Mouse (Mus musculus) brain, embryonic 14.5 days (tissue): ENCODE measurements around the gene Mylk.
"Not testable (repeated sequence)": the region's sequence is repeated elsewhere in the genome, so short reads cannot be mapped to it uniquely, and the experiment has no call there.

Source experiments
- CTCF ChIP-seq: fragments of 200-500 bp; IDR thresholded peaks from 2 replicates; pipeline ENCODE4 v1.5.1; 2012; ENCODE audit warnings: inconsistent platforms, mild to moderate bottlenecking, moderate library complexity, borderline replicate concordance; ENCODE audit not compliant: insufficient read depth, insufficient read length; ENCODE audit errors: extremely low read depth
- POLR2A ChIP-seq: fragments of 200-500 bp; IDR thresholded peaks from 2 replicates; pipeline ENCODE4 v1.6.1; 2012; ENCODE audit warnings: mild to moderate bottlenecking, inconsistent platforms, borderline replicate concordance; ENCODE audit not compliant: poor library complexity, insufficient read depth, insufficient read length, severe bottlenecking; ENCODE audit errors: extremely low read depth

DNA sequence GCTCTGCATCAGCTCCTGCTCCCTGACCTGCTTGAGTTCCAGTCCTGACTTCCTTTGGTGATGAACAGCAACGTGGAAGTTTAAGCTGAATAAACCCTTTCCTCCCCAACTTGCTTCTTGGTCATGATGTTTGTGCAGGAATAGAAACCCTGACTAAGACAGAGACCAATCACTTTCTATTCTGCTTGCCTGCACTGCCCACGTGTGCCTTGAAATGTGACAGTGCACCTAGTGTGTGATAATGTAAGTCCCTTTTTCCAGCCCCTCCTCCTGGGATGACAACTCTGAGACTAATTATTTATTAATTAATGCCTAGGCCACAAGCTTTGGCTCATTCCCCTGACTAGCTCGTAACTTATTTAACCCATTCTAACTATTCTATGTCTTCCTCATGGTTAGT is 46.3 kb upstream of the Mylk start:
- TF ChIP-seq POLR2A, CTCF: not testable (repeated sequence)
